Mouse (Mus musculus): ENCODE measurements around the gene Bpifb2. TPM values are rescaled to one million over a fixed set of nuclear protein-coding genes. Genes with fewer than 3 reads are reported as not detected.

The Bpifb2 gene
- total RNA-seq, 2 experiments from 2014 or later: not detected

GRCm38 (mm10) chr2:153933311-153933710 lies 58.5 kb downstream of the Bpifb2 start:
- no peak for DNase-seq

GRCm38 (mm10) chr2:153935348-153935747 lies 60.5 kb downstream of the Bpifb2 start:
- no peak for DNase-seq

- DNase-seq: no peak
Measured at GRCm38 (mm10) chr2:153937843-153938242, 63.0 kb downstream of the Bpifb2 start, which contains the start of gene Bpifb4. Gene Bpifb4, plus strand, starts transcription at chr2:153938212.

- DNase-seq: peak; percentile 51 to 52
Measured at GRCm38 (mm10) chr2:153943537-153943936, 68.7 kb downstream of the Bpifb2 start.

GRCm38 (mm10) chr2:153944567-153944966 lies 69.7 kb downstream of the Bpifb2 start:
- DNase-seq: no peak

Other genes starting within 250 kb of the Bpifb2 start
- 10 to 100 TPM; 30.5 to 32.9 TPM for gene Commd7, start 242.3 kb upstream of the Bpifb2 start, total RNA-seq (2021)
- gene Dnmt3b, start 225.6 kb upstream of the Bpifb2 start, total RNA-seq (2021): 1 to 10 TPM; 1.3 to 1.6 TPM
- not detected for gene Dnmt3c, start 178.4 kb upstream of the Bpifb2 start, total RNA-seq (2021)
- gene Mapre1, start 133.8 kb upstream of the Bpifb2 start, total RNA-seq (2021): 10 to 100 TPM; 84.1 to 92.7 TPM
- gene Efcab8, start 95.1 kb upstream of the Bpifb2 start, total RNA-seq (2021): under 1 TPM; 0.07 to 0.40 TPM
- gene Sun5, start 4.0 kb upstream of the Bpifb2 start, total RNA-seq (2021): not detected
- not detected for gene Bpifb6, start 25.3 kb downstream of the Bpifb2 start, total RNA-seq (2021)
- gene Bpifb3, start 43.2 kb downstream of the Bpifb2 start, total RNA-seq (2021): not detected
- gene Bpifb4, start 63.2 kb downstream of the Bpifb2 start, total RNA-seq (2021): not detected
- gene Bpifa6, start 99.9 kb downstream of the Bpifb2 start, total RNA-seq (2021): not detected
- not detected for gene Bpifa2, start 133.2 kb downstream of the Bpifb2 start, total RNA-seq (2021)

All from layer of hippocampus, postnatal 36 days (tissue).